Mouse (Mus musculus): ENCODE data around the gene Gcsam.

DNA sequence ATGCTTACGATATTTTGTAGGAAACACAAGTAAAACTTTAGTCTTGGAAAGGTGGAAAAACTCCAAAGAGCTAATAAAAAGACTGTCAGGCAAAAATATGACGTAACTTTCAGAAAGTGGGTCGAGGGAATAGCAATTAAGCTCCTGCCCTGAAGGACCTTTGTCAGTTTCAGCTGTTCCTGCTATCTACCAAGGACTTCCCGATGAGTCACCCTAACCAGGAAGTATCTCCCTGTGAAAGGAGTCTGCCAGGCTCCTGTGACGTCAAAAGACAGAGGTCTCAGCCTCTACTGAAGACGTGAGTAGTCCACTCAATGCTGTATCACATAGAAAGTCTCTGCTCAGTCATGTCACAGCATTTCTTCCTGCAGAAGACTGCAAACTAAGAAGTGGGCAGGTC is 34.2 kb downstream of the Gcsam start:
- TF ChIP-seq POLR2A (IDR thresholded peaks at IDR 0.05; ENCODE audit: borderline replicate concordance, extremely low read depth, insufficient read depth, insufficient read length, poor library complexity, severe bottlenecking) (no peak), CTCF (IDR thresholded peaks at IDR 0.05; ENCODE audit: borderline replicate concordance, extremely low read depth, insufficient read depth, insufficient read length) (no peak)
